Mouse (Mus musculus): ENCODE measurements around the gene Hsd11b1.

GRCm38 (mm10) chr1:193311596-193311995, 47.7 kb upstream of the Hsd11b1 start:
- TF ChIP-seq POLR2A (IDR thresholded peaks at IDR 0.05; ENCODE audit: insufficient read depth, low read depth, low read length) (no peak), EP300 (IDR thresholded peaks at IDR 0.05; ENCODE audit: insufficient read depth, low read depth, low read length) (no peak)

Measured in heart, adult 2 months (tissue).